Mouse (Mus musculus) gastrocnemius, adult 2 months (tissue): ENCODE measurements around the gene Tbcc. TPM values are rescaled to one million over a fixed set of nuclear protein-coding genes. Genes with fewer than 3 reads are reported as not detected.

ENCODE experiments used
- DNase-seq: peaks from one replicate; pipeline ENCODE4 v3.0.0; 2022
- H3K27ac ChIP-seq: fragments of 200-600 bp; 2 replicates; pipeline ENCODE4 v1.8.1; 2022; ENCODE audit warnings: mild to moderate bottlenecking
- H3K4me3 ChIP-seq: fragments of 200-600 bp; 2 replicates; pipeline ENCODE4 v1.8.1; 2022; ENCODE audit warnings: mild to moderate bottlenecking, moderate library complexity
- CTCF ChIP-seq: fragments of 200-600 bp; IDR thresholded peaks from 2 replicates; pipeline ENCODE4 v1.8.1; 2022; ENCODE audit warnings: antibody characterized with exemption, mild to moderate bottlenecking, moderate library complexity
- intact Hi-C: fragments of 180-260 bp; cut with DNase I; formaldehyde crosslinking; loops from one replicate; pipeline ENCODE4 v1.15.1; 2025
- total RNA-seq, 2 experiments: library from RNA; stranded (reverse); gene quantifications; 2 replicates each; pipeline ENCODE4 v1.2.3; 2021

The Tbcc gene
- total RNA-seq, 2 experiments from 2014 or later: 6.0 to 8.2 TPM

GRCm38 (mm10) chr17:46874133-46874532, 16.4 kb upstream of the Tbcc start:
- Histone ChIP-seq H3K27ac (peak overlapping the region; percentile 28), H3K4me3 (peak overlapping the region; percentile 23; the same call in 1 of the 2 replicates)
- intact Hi-C loops: no loop called here
- no peak for TF ChIP-seq CTCF
- peak; percentile 57 for DNase-seq

- no peak for DNase-seq
- intact Hi-C loops: no loop called here
- H3K27ac ChIP-seq: no peak overlapping the region
- peak; percentile 47 for TF ChIP-seq CTCF
- no peak overlapping the region for H3K4me3 ChIP-seq
Observed at GRCm38 (mm10) chr17:46875626-46876025, 14.9 kb upstream of the Tbcc start.

- intact Hi-C loops: no loop called here
- DNase-seq: no peak
- TF ChIP-seq CTCF: no peak
- Histone ChIP-seq H3K4me3 (no peak overlapping the region), H3K27ac (no peak overlapping the region)
Observed at GRCm38 (mm10) chr17:46876371-46876950, 14.0 kb upstream of the Tbcc start.

GRCm38 (mm10) chr17:46877061-46877460, 13.4 kb upstream of the Tbcc start:
- intact Hi-C loops: no loop called here
- H3K27ac ChIP-seq: no peak overlapping the region
- DNase-seq: no peak
- H3K4me3 ChIP-seq: no peak overlapping the region
- no peak for TF ChIP-seq CTCF

- DNase-seq: peak; percentile 67
- intact Hi-C loops: no loop called here
- H3K4me3 ChIP-seq: peak overlapping the region; percentile 23
- TF ChIP-seq CTCF: no peak
- H3K27ac ChIP-seq: peak overlapping the region; percentile 77
Observed at GRCm38 (mm10) chr17:46879841-46880311, 10.6 kb upstream of the Tbcc start.

GRCm38 (mm10) chr17:46880322-46880721, 10.2 kb upstream of the Tbcc start:
- TF ChIP-seq CTCF: no peak
- no peak for DNase-seq
- Histone ChIP-seq H3K4me3 (no peak overlapping the region; the same call in 1 of the 2 replicates), H3K27ac (peak overlapping the region; percentile 77)
- intact Hi-C loops: no loop called here

- intact Hi-C loops: no loop called here
- TF ChIP-seq CTCF: no peak
- no peak overlapping the region for H3K4me3 ChIP-seq
- H3K27ac ChIP-seq: no peak overlapping the region
- DNase-seq: no peak
Observed at GRCm38 (mm10) chr17:46881728-46882127, 8.8 kb upstream of the Tbcc start.

GRCm38 (mm10) chr17:46883107-46883506, 7.4 kb upstream of the Tbcc start:
- intact Hi-C loops: no loop called here

GRCm38 (mm10) chr17:46884766-46885165, 5.7 kb upstream of the Tbcc start:
- intact Hi-C loops: no loop called here
- DNase-seq: no peak
- H3K27ac ChIP-seq: no peak overlapping the region
- no peak overlapping the region for H3K4me3 ChIP-seq
- TF ChIP-seq CTCF: no peak

More at GRCm38 (mm10) chr17:46883107-46883506, 7.4 kb upstream of the Tbcc start:
- Histone ChIP-seq H3K27ac (no peak overlapping the region), H3K4me3 (no peak overlapping the region)
- no peak for TF ChIP-seq CTCF
- no peak for DNase-seq

- intact Hi-C loops: no loop called here
- TF ChIP-seq CTCF: no peak
- H3K4me3 ChIP-seq: no peak overlapping the region
Observed at GRCm38 (mm10) chr17:46885218-46885909, 5.1 kb upstream of the Tbcc start.

GRCm38 (mm10) chr17:46885910-46886643, 4.4 kb upstream of the Tbcc start:
- Histone ChIP-seq H3K27ac (no peak overlapping the region), H3K4me3 (no peak overlapping the region)
- no peak for DNase-seq
- no peak for TF ChIP-seq CTCF
- intact Hi-C loops: no loop called here

More at GRCm38 (mm10) chr17:46885218-46885909, 5.1 kb upstream of the Tbcc start:
- no peak overlapping the region for H3K27ac ChIP-seq
- DNase-seq: no peak

- intact Hi-C loops: loop anchor here (2.0 kb wide), 1 partner anchor 106 kb away; the partner anchor contains the start of gene Rpl7l1
- DNase-seq: peak; percentile 37
- H3K4me3 ChIP-seq: peak overlapping the region; percentile 92
- peak; percentile 78 for TF ChIP-seq CTCF
- H3K27ac ChIP-seq: peak overlapping the region; percentile 90
Observed at GRCm38 (mm10) chr17:46888511-46889212, 1.8 kb upstream of the Tbcc start.
